Mouse (Mus musculus) CH12.LX (cell line): ENCODE data around the gene Inhbb.

Experiments
- CTCF ChIP-seq, 2 experiments: IDR thresholded peaks in 1 of 2; conservative IDR thresholded peaks in 1 of 2; 2 replicates each; pipeline ENCODE4 v1.5.1; 2011 to 2012; ENCODE audit warnings: low read depth in 2 of 2, low read length in 2 of 2, improper control_type of control experiment in 1 of 2, inconsistent platforms in 1 of 2, mild to moderate bottlenecking in 1 of 2, moderate library complexity in 1 of 2
- EP300 ChIP-seq: IDR thresholded peaks from 2 replicates; pipeline ENCODE4 v1.6.1; 2011; ENCODE audit warnings: low read length, improper control_type of control experiment
- MAZ ChIP-seq: IDR thresholded peaks from 2 replicates; pipeline ENCODE4 v1.6.1; 2012; ENCODE audit warnings: low read depth, mild to moderate bottlenecking, inconsistent platforms, low read length, improper control_type of control experiment, moderate library complexity
- MEF2A ChIP-seq: IDR thresholded peaks from 2 replicates; pipeline ENCODE4 v1.6.1; 2014; ENCODE audit warnings: low read depth, mild to moderate bottlenecking, inconsistent platforms, low read length, improper control_type of control experiment, borderline replicate concordance
- POLR2A ChIP-seq: IDR thresholded peaks from 2 replicates; pipeline ENCODE4 v1.6.1; 2011; ENCODE audit warnings: low read depth, mild to moderate bottlenecking, improper control_type of control experiment, low read length
- POLR2AphosphoS2 ChIP-seq: IDR thresholded peaks from 2 replicates; pipeline ENCODE4 v1.6.1; 2011; ENCODE audit warnings: low read depth, low read length, improper control_type of control experiment
- RAD21 ChIP-seq: IDR thresholded peaks from 2 replicates; pipeline ENCODE4 v1.6.1; 2011; ENCODE audit warnings: low read depth, mild to moderate bottlenecking, low read length, improper control_type of control experiment, moderate library complexity
- TBP ChIP-seq: conservative IDR thresholded peaks from 2 replicates; pipeline ENCODE4 v1.6.1; 2011; ENCODE audit warnings: low read depth, low read length, improper control_type of control experiment
- USF1 ChIP-seq: IDR thresholded peaks from 2 replicates; pipeline ENCODE4 v1.6.1; 2014; ENCODE audit warnings: low read depth, mild to moderate bottlenecking, inconsistent platforms, low read length, improper control_type of control experiment

GRCm38 (mm10) chr1:119388664-119389396 is 33.2 kb downstream of the Inhbb start:
- TF ChIP-seq MEF2A (no peak), POLR2A (no peak), RAD21 (no peak), CTCF (conservative IDR thresholded peaks at IDR 0.05 in 1 of 2, IDR thresholded peaks at IDR 0.05 in 1 of 2; ENCODE audit: low read depth in 2 of 2, low read length in 2 of 2) (no peak), TBP (no peak), USF1 (no peak), MAZ (no peak), EP300 (no peak), POLR2AphosphoS2 (no peak)
